Mouse (Mus musculus) right cerebral cortex, postnatal 10 days (tissue): ENCODE data around the gene Ank.

Experiments
- DNase-seq, 2 experiments: peaks; one replicate each; pipeline ENCODE4 v3.0.0; 2021; ENCODE audit warnings: low spot score in 2 of 2

The Ank gene

GRCm38 (mm10) chr15:27467081-27467491 is 609 bp downstream of the Ank start:
- no peak for DNase-seq

- peak in 1 of 2 experiments; percentile 55 for DNase-seq
Measured at GRCm38 (mm10) chr15:27467641-27468040, 1.2 kb downstream of the Ank start.

- DNase-seq = no peak
Measured at GRCm38 (mm10) chr15:27468822-27469488, 2.5 kb downstream of the Ank start.

- peak in 1 of 2 experiments; percentile 17 for DNase-seq
Measured at GRCm38 (mm10) chr15:27470346-27470745, 3.9 kb downstream of the Ank start.

GRCm38 (mm10) chr15:27472315-27472714 is 5.8 kb downstream of the Ank start:
- DNase-seq = peak in 1 of 2 experiments; percentile 18

GRCm38 (mm10) chr15:27475988-27476387 is 9.5 kb downstream of the Ank start:
- peak in 1 of 2 experiments; percentile 36 for DNase-seq

- peak in 1 of 2 experiments; percentile 17 for DNase-seq
Measured at GRCm38 (mm10) chr15:27476671-27477070, 10.2 kb downstream of the Ank start.

- DNase-seq = peak in 1 of 2 experiments; percentile 14
Measured at GRCm38 (mm10) chr15:27477159-27477558, 10.7 kb downstream of the Ank start.

GRCm38 (mm10) chr15:27477630-27478029 is 11.2 kb downstream of the Ank start:
- DNase-seq = peak in 1 of 2 experiments; percentile 22

GRCm38 (mm10) chr15:27480333-27481015 is 14.0 kb downstream of the Ank start:
- no peak for DNase-seq

GRCm38 (mm10) chr15:27481956-27482355 is 15.5 kb downstream of the Ank start:
- no peak for DNase-seq

- no peak for DNase-seq
Measured at GRCm38 (mm10) chr15:27483183-27483582, 16.7 kb downstream of the Ank start.

- DNase-seq = no peak
Measured at GRCm38 (mm10) chr15:27485567-27486278, 19.2 kb downstream of the Ank start.

GRCm38 (mm10) chr15:27486279-27486618 is 19.8 kb downstream of the Ank start:
- no peak for DNase-seq

- no peak for DNase-seq
Measured at GRCm38 (mm10) chr15:27487059-27487458, 20.6 kb downstream of the Ank start.

GRCm38 (mm10) chr15:27488042-27488441 is 21.6 kb downstream of the Ank start:
- DNase-seq = peak; percentile 67 to 78

- no peak for DNase-seq
Measured at GRCm38 (mm10) chr15:27490676-27491075, 24.2 kb downstream of the Ank start.

GRCm38 (mm10) chr15:27491425-27492070 is 25.1 kb downstream of the Ank start:
- no peak for DNase-seq

- no peak for DNase-seq
Measured at GRCm38 (mm10) chr15:27492156-27492555, 25.7 kb downstream of the Ank start.

GRCm38 (mm10) chr15:27492734-27493133 is 26.3 kb downstream of the Ank start:
- no peak for DNase-seq

GRCm38 (mm10) chr15:27493516-27493915 is 27.0 kb downstream of the Ank start:
- DNase-seq = no peak

GRCm38 (mm10) chr15:27495981-27496401 is 29.5 kb downstream of the Ank start:
- DNase-seq = no peak
